Mouse (Mus musculus) left cerebral cortex, adult 2 months (tissue): ENCODE measurements around the gene Trak1. TPM values are rescaled to one million over a fixed set of nuclear protein-coding genes. Genes with fewer than 3 reads are reported as not detected.

Experiments used
- DNase-seq, 2 experiments: peaks; one replicate each; pipeline ENCODE4 v3.0.0; 2021 to 2022; ENCODE audit warnings: low spot score in 2 of 2, mixed read lengths in 1 of 2; ENCODE audit errors: extremely low spot score in 1 of 2
- H3K27ac ChIP-seq: fragments of 200-600 bp; 2 replicates; pipeline ENCODE4 v1.8.1; 2022
- H3K4me3 ChIP-seq: fragments of 200-600 bp; 2 replicates; pipeline ENCODE4 v1.8.1; 2022
- CTCF ChIP-seq: fragments of 200-600 bp; IDR thresholded peaks from 2 replicates; pipeline ENCODE4 v1.8.1; 2022; ENCODE audit warnings: antibody characterized with exemption, mild to moderate bottlenecking, moderate library complexity
- intact Hi-C: fragments of 180-260 bp; cut with DNase I; formaldehyde crosslinking; loops from one replicate; pipeline ENCODE4 v1.15.1; 2025
- total RNA-seq, 2 experiments: library from RNA; stranded (reverse); gene quantifications; 2 replicates each; pipeline ENCODE4 v1.2.3; 2021

Trak1 gene
- total RNA-seq, 2 experiments from 2014 or later, result 247 to 298 TPM

GRCm38 (mm10) chr9:121277118-121278060 is 19.9 kb upstream of the Trak1 start, which contains the start of gene Ulk4:
Gene Ulk4 (minus strand): TSS chr9:121277197.
- Histone ChIP-seq H3K27ac (peak within 1 kb of the TSS; percentile 96), H3K4me3 (peak within 1 kb of the TSS; percentile 75)
- intact Hi-C loops, result no loop called here
- DNase-seq, result peak; percentile 89 to 90
- no peak for TF ChIP-seq CTCF

- H3K27ac ChIP-seq, result no peak overlapping the region
- no peak overlapping the region for H3K4me3 ChIP-seq
- intact Hi-C loops, result no loop called here
- DNase-seq, result no peak
- no peak for TF ChIP-seq CTCF
Observed at GRCm38 (mm10) chr9:121279216-121279615, 18.1 kb upstream of the Trak1 start.

DNA sequence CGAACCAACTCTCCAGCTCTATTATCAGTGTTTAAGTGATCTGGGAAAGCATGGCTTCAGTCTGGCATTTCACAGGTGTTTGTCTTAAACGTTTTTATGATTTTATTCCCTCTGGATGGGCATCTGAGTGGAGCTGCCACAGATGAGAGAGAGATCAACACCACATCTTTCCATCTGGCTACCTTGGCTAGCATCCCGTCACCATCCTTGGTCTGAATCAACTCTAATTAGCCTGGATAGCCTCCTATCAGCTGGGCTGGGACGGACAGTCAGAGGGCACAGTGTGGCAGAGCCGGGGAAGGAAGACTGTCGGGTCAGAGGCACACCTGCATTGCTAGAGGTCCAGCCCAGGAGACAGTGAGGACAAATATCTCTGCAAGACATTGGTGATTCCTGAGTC is 15.4 kb upstream of the Trak1 start:
- intact Hi-C loops, result no loop called here
- DNase-seq, result no peak
- TF ChIP-seq CTCF, result no peak

DNA sequence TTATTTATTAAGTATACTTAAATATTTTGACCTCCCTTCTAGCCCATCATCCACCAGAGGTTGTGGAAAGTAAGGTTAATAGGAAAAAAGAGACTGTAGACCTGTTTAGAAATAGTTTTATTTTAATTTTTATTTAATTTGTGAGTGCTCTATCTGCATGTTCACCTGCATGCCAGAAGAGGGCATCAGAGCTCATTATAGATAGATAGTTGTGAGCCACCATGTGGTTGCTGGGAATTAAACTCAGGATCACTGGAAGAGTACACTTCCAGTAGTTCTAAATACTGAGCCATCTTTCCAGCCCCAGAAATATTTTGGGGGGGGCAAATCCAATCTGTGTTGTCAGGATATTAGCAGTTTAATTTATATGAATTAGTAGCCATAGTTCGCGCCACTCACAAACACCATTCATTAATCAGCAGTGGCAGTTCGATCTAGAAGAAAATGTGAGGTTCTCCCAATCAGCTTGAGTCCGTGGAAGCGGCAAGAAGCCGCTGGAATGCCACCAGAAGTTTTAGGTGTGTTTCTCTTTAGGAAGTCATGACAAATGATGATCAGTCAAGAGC is 13.6 kb upstream of the Trak1 start:
- no peak overlapping the region for H3K4me3 ChIP-seq
- DNase-seq, result no peak
- peak; percentile 74 for TF ChIP-seq CTCF
- no peak overlapping the region for H3K27ac ChIP-seq
- intact Hi-C loops, result loop anchor here (1.0 kb wide), 1 partner anchor 91 kb away; no protein-coding TSS in a partner anchor

More for the DNA sequence above, 15.4 kb upstream of the Trak1 start:
- Histone ChIP-seq H3K4me3 (no peak overlapping the region), H3K27ac (no peak overlapping the region)

- TF ChIP-seq CTCF, result peak; percentile 58
- Histone ChIP-seq H3K4me3 (no peak overlapping the region), H3K27ac (no peak overlapping the region)
- DNase-seq, result no peak
- intact Hi-C loops, result loop anchor here (1.0 kb wide), 1 partner anchor 90 kb away; no protein-coding TSS in a partner anchor
Observed at GRCm38 (mm10) chr9:121284422-121284821, 12.9 kb upstream of the Trak1 start.

DNA sequence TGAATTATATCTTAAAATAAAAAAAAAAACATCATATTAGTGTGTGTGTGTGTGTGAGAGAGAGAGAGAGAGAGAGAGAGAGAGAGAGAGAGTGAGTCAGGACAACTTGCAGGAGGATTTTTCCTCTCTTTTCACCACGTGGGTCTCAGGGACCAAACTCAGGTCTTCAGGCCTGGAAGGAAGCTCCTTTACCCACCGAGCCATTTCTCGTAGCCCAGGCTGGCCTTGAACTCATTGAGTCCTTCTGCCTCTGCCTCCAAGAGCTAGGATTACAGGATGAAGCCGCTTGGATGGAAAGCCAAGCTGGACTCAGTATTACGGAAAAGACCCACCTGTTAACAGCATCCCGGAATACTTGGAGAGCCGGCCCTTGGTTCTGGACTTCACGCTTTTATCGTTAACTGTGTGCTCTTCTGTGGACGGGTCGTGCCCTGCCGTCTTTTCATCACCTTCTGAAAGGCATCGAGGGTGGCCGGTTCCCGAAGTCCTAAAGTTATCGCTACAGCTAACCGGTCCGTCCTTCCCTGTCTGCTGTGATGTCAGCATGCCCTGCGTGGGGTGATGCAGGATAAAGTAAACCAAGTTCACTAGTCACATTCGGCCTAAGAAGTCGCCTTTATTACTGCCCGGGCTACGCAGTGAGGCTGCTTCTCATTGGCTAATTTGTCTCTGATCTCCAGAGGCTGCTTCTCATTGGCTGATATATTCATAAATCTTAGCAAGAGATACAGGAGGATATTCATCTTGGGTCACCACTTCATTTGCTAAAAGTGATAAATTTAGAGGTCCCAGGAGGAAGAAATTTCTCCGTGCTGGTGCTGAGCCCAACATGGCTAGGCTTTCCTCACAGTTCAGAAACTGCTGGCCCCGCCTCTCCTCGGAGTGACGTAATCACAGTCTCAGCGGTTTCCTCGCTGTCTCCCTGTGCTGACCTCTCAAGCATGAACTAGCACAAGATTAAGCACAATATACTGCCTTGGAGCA is 11.7 kb upstream of the Trak1 start:
- no peak for TF ChIP-seq CTCF
- Histone ChIP-seq H3K4me3 (peak overlapping the region; percentile 49), H3K27ac (peak overlapping the region; percentile 50; the same call in 1 of the 2 replicates)
- intact Hi-C loops, result no loop called here
- DNase-seq, result peak in 1 of 2 experiments; percentile 43

GRCm38 (mm10) chr9:121286325-121286901 is 10.9 kb upstream of the Trak1 start:
- Histone ChIP-seq H3K4me3 (peak overlapping the region; percentile 49), H3K27ac (peak overlapping the region; percentile 50; the same call in 1 of the 2 replicates)
- intact Hi-C loops, result no loop called here
- no peak for TF ChIP-seq CTCF
- no peak for DNase-seq

GRCm38 (mm10) chr9:121291275-121291674 is 6.0 kb upstream of the Trak1 start:
- intact Hi-C loops, result no loop called here
- no peak for DNase-seq
- TF ChIP-seq CTCF, result no peak
- Histone ChIP-seq H3K27ac (no peak overlapping the region), H3K4me3 (no peak overlapping the region)

- H3K4me3 ChIP-seq, result no peak overlapping the region
- DNase-seq, result no peak
- no peak overlapping the region for H3K27ac ChIP-seq
- TF ChIP-seq CTCF, result no peak
- intact Hi-C loops, result no loop called here
Observed at GRCm38 (mm10) chr9:121293187-121293586, 4.1 kb upstream of the Trak1 start.

GRCm38 (mm10) chr9:121295221-121295620 is 2.1 kb upstream of the Trak1 start:
- no peak for DNase-seq
- Histone ChIP-seq H3K27ac (no peak overlapping the region), H3K4me3 (no peak overlapping the region)
- no peak for TF ChIP-seq CTCF
- intact Hi-C loops, result loop anchor here (5.0 kb wide), 1 partner anchor 57 kb away; no protein-coding TSS in a partner anchor

DNA sequence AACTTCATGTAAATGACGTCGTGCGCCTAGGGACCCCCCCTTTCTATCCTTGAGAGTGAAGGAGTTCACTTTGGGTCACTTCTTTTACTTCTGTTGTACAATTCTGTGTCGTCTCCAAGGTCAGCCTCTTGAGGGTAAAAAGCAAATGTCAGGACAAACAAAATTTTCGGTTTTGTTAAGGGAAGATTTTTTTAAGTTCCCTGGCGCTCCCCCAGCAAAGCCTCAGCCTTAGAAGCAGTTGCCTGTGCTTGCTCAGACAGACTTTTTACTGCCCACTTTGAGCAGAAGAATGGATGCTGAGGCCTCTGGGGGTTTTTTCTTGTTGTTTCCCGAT is 730 bp downstream of the Trak1 start:
- intact Hi-C loops, result loop anchor here (2.0 to 5.0 kb wide), 2 partner anchors 17 to 54 kb away; no protein-coding TSS in a partner anchor
- Histone ChIP-seq H3K27ac (peak overlapping the region; percentile 84), H3K4me3 (peak overlapping the region; percentile 83)
- no peak for TF ChIP-seq CTCF
- no peak for DNase-seq
